Mouse (Mus musculus) stomach, postnatal 0 days (tissue): ENCODE data around the gene Dusp9. TPM values are rescaled to one million over a fixed set of nuclear protein-coding genes. Genes with fewer than 3 reads are reported as not detected.

Experiments used
- ATAC-seq: fragments of 200-750 bp; cut with Nextera tagmentation; 2 replicates; pipeline ENCODE4 v1.8.0; 2017; ENCODE audit not compliant: low FRiP score, low TSS enrichment
- DNase-seq: peaks from one replicate; pipeline ENCODE4 v3.0.0-alpha.2; 2016; ENCODE audit warnings: low spot score
- H3K27ac ChIP-seq: fragments of 300-500 bp; sonication (generic); replicated peaks from 2 replicates; pipeline ENCODE4 v1.5.1; 2014; ENCODE audit warnings: mild to moderate bottlenecking, control low read depth
- H3K27me3 ChIP-seq: fragments of 300-500 bp; sonication (generic); 2 replicates; pipeline ENCODE4 v1.6.1; 2014; ENCODE audit warnings: low read length; ENCODE audit not compliant: control insufficient read depth, insufficient read depth
- H3K36me3 ChIP-seq: fragments of 300-500 bp; sonication (generic); 2 replicates; pipeline ENCODE4 v1.6.1; 2014; ENCODE audit warnings: low read length, mixed read lengths; ENCODE audit not compliant: control insufficient read depth, insufficient read depth
- H3K4me1 ChIP-seq: fragments of 300-500 bp; sonication (generic); replicated peaks from 2 replicates; pipeline ENCODE4 v1.6.1; 2014; ENCODE audit warnings: antibody characterized with exemption; ENCODE audit not compliant: control insufficient read depth, insufficient read depth
- H3K4me2 ChIP-seq: fragments of 300-500 bp; sonication (generic); replicated peaks from 2 replicates; pipeline ENCODE4 v1.6.1; 2014; ENCODE audit warnings: low read depth, mild to moderate bottlenecking, control low read depth, moderate library complexity
- H3K4me3 ChIP-seq: fragments of 300-500 bp; sonication (generic); 2 replicates; pipeline ENCODE4 v1.5.1; 2014; ENCODE audit warnings: low read depth, low read length, control low read depth
- H3K9ac ChIP-seq: fragments of 300-500 bp; sonication (generic); 2 replicates; pipeline ENCODE4 v1.6.1; 2014; ENCODE audit warnings: mild to moderate bottlenecking, low read length, control low read depth, mixed read lengths
- H3K9me3 ChIP-seq: fragments of 300-500 bp; sonication (generic); 2 replicates; pipeline ENCODE4 v1.6.1; 2016; ENCODE audit warnings: low read length; ENCODE audit not compliant: control insufficient read depth
- CTCF ChIP-seq: IDR thresholded peaks from 2 replicates; pipeline ENCODE4 v1.5.1; 2016; ENCODE audit warnings: antibody characterized with exemption, low read depth, mild to moderate bottlenecking, moderate library complexity
- EP300 ChIP-seq: optimal IDR thresholded peaks from 2 replicates; pipeline ENCODE3; 2016; ENCODE audit warnings: antibody characterized with exemption
- WGBS: fragments of 180-500 bp; shearing (Covaris S2); extraction: QIAGEN DNeasy Blood & Tissue Kit; methylation state at CpG from one replicate; pipeline ENCODE4 v1.1.7; 2014; 5-methylcytosine and 5-hydroxymethylcytosine counted together
- polyA plus RNA-seq: library from polyadenylated mRNA; unstranded; fragments of >200 nt; fragmentation: Nextera tagmentation; extraction: Ambion mirVana; gene quantifications from 2 replicates; pipeline ENCODE4 v1.2.1, GENCODE M21; 2015

Gene Dusp9
- 8.2 and 8.9 TPM in 2 replicates for polyA plus RNA-seq

DNA sequence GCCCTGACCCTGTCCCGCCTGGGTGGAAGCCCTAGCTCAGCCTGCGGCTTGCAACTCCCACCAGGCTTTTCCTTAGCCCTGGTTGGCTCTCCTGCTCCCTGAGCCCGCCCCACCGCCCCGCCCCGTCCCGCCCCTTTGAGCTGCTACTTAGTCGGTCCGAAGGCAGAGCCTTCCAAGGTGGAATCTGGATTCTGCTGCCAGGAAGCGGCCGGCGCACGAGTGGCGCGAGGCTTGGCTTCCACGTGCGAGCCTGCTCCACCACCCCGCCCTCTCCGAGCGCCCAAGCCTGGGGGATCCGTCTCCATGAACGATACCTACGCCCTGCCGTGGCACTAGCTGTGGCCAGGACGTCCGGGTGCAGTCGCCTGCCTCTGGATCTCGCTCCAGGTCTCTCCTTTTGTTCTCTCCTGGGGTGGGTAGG lies at the start of gene Dusp9:
Dusp9 (plus strand) TSS at position 165 of the 421 bp plus-strand sequence.
- 17% methylated on average over 21 of the region's 28 CpGs for WGBS

DNA sequence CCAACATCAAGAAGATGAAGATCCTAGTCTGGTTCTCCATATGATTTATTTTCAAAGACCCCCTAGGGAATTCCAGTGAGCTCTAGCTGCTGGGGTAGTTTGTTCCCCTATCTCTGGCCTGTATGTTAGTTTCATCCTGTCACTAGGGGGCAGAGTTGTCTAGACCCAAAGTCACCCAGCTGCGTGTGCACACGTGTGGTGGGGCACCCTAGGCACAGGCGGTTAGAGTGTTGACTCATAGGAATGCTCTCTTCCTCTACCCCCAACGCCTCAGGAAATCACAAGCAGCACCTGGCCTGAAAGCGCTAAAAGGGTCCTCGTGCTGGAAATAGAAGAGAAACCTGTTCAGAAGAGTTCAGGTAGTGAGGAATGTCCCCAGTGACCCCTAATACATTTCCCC lies 46.0 kb upstream of the Dusp9 start:
- H3K27me3 ChIP-seq, result no peaks in the 10 kb centered on the region
- no peaks in the 10 kb centered on the region for H3K9me3 ChIP-seq
- H3K36me3 ChIP-seq, result no peaks in the 10 kb centered on the region
- H3K4me1 ChIP-seq, result no peaks in the 10 kb centered on the region
- H3K9ac ChIP-seq, result no peak overlapping the region
- no peak overlapping the region for H3K27ac ChIP-seq
- no peak overlapping the region for H3K4me2 ChIP-seq
- TF ChIP-seq CTCF (peak; percentile 69), EP300 (no peak)
- peak; percentile 52 for DNase-seq
- whole genome bisulfite sequencing, result 24% methylated on average over 6 of the region's 6 CpGs
- ATAC-seq, result peak; percentile 81; the same call in 1 of the 2 replicates
- H3K4me3 ChIP-seq, result no peak overlapping the region

More for the DNA sequence above, at the start of gene Dusp9:
- H3K4me2 ChIP-seq, result peak within 1 kb of the TSS; percentile 49
- H3K27ac ChIP-seq, result no peak within 1 kb of the TSS
- H3K9ac ChIP-seq, result no peak within 1 kb of the TSS; the same call in 1 of the 2 replicates
- peak; percentile 83 for ATAC-seq
- peak; percentile 79 for DNase-seq
- H3K27me3 ChIP-seq, result no peaks in the 10 kb centered on the region
- no peaks in the 10 kb centered on the region for H3K4me1 ChIP-seq
- no peaks in the 10 kb centered on the region for H3K9me3 ChIP-seq
- TF ChIP-seq CTCF (no peak), EP300 (no peak)
- peak within 1 kb of the TSS; percentile 29 for H3K4me3 ChIP-seq
- H3K36me3 ChIP-seq, result no peaks in the 10 kb centered on the region

GRCm38 (mm10) chrX:73594451-73595121 lies 44.6 kb upstream of the Dusp9 start:
- Histone ChIP-seq H3K4me3 (no peak overlapping the region), H3K27ac (no peak overlapping the region), H3K4me1 (no peaks in the 10 kb centered on the region), H3K4me2 (no peak overlapping the region), H3K9me3 (no peaks in the 10 kb centered on the region), H3K27me3 (no peaks in the 10 kb centered on the region), H3K36me3 (no peaks in the 10 kb centered on the region), H3K9ac (no peak overlapping the region)
- ATAC-seq (peak; percentile 54; the same call in 1 of the 2 replicates), DNase-seq (no peak)
- 28% methylated on average over 12 of the region's 12 CpGs for WGBS
- TF ChIP-seq EP300 (no peak), CTCF (no peak)

DNA sequence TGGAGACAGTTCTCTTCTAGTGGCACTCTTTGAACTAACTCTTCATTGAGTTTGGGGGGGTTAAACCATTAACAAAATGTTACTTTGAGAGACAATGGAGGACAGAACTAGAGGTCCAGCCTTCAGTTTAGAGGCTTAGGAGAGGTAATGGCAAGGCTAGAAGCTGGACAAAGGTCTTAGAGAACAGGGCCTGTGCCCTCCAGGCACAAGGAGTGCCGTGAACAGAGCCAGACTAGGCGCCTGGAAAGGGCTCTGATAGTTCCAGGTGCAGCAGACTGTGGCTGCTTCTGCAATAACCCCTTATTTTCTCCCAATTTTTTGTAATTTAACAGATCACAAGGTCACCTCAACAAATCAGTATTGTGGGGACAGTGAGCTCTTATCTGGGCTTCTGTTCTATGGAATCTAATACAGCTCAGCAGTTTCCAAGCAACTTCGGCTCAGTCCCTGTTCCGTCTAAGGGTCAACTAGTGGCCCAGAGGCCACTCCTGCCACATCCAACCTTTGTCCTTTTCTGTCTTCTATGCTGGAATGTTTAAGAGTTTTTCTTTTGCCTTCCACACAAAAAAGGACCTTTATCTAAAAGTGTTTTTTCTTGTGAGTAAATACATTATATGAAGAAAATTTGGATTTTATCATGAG lies 43.8 kb upstream of the Dusp9 start:
- Histone ChIP-seq H3K27ac (no peak overlapping the region), H3K36me3 (no peaks in the 10 kb centered on the region), H3K4me1 (no peaks in the 10 kb centered on the region), H3K27me3 (no peaks in the 10 kb centered on the region), H3K9me3 (no peaks in the 10 kb centered on the region), H3K9ac (no peak overlapping the region), H3K4me2 (no peak overlapping the region), H3K4me3 (no peak overlapping the region)
- no peak for DNase-seq
- ATAC-seq, result no peak
- TF ChIP-seq EP300, result no peak
- TF ChIP-seq CTCF, result no peak
- WGBS, result 55% methylated on average over 4 of the region's 4 CpGs

DNA sequence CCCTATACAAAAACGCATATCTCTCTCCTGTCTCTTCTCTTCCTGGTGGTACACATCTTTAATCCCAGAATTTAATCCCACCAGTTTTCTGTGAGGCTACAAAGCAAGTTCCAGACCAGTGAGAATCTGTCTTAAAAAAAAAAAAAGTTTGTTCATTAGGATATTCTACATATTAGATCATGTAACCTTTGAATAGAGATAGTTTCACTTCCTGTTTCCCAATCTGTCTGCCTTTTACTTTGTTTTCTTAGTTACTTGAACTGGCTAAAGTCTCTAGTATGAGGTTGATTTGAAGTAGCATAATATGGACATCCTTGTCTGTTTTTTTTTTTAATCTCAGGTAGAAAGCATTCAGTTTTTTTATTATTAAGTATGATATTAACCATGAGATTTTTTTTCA lies 37.8 kb upstream of the Dusp9 start:
- ATAC-seq, result no peak

DNA sequence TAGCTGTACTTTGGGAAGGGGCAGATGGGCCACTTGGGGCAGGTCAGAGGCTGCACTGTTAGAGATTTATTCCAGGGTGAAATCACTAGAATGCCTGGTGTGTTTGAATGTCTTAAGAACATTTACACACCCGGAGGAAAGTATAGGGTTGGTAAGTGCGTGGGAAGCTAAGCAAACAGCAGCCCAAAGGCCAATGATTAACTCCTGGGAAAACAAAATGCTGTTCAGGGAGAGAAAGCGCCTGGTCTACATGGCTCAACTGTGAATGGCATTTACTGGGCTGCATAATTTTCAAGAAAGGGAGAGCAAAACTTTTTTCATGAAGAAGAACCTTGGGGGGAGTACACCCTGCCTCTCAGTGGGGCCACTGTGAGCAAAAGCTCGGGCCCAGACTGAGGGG lies 25.6 kb upstream of the Dusp9 start:
- 62% methylated on average over 4 of the region's 4 CpGs for WGBS
- Histone ChIP-seq H3K4me1 (no peaks in the 10 kb centered on the region), H3K4me3 (no peak overlapping the region), H3K4me2 (no peak overlapping the region), H3K36me3 (no peaks in the 10 kb centered on the region), H3K9me3 (no peaks in the 10 kb centered on the region), H3K9ac (no peak overlapping the region), H3K27ac (peak overlapping the region; percentile 58; the same call in 1 of the 2 replicates), H3K27me3 (no peaks in the 10 kb centered on the region)
- ATAC-seq, result peak; percentile 83
- peak; percentile 24 for DNase-seq
- TF ChIP-seq CTCF (no peak), EP300 (no peak)

More for the DNA sequence above, 37.8 kb upstream of the Dusp9 start:
- no peak overlapping the region for H3K9ac ChIP-seq
- H3K27me3 ChIP-seq, result no peaks in the 10 kb centered on the region
- no peak overlapping the region for H3K27ac ChIP-seq
- H3K36me3 ChIP-seq, result no peaks in the 10 kb centered on the region
- no peak for TF ChIP-seq EP300
- no peak for TF ChIP-seq CTCF
- H3K4me1 ChIP-seq, result no peaks in the 10 kb centered on the region
- DNase-seq, result no peak
- H3K4me2 ChIP-seq, result no peak overlapping the region
- no peaks in the 10 kb centered on the region for H3K9me3 ChIP-seq
- no peak overlapping the region for H3K4me3 ChIP-seq
- 85% methylated on average over 1 of the region's 1 CpGs for WGBS
